Mouse (Mus musculus) retina, embryonic 14.5 days (tissue): ENCODE measurements at regions not wholly inside any gene's neighbourhood (a gene's known extent, or its start where the extent isn't known, plus 50 kb on each side); places are given as distances from the start of the nearest gene placed in this dataset.
A peak's percentile ranks its signal among the peaks of the same experiment; 100 is the strongest.

Experiments
- DNase-seq: peaks from one replicate; pipeline ENCODE4 v3.0.0-alpha.2; 2015; ENCODE audit warnings: low spot score

GRCm38 (mm10) chr15:25129572-25129971 is 284.0 kb downstream of the Basp1 start:
- DNase-seq = no peak

- peak; percentile 47 for DNase-seq
Measured at GRCm38 (mm10) chr15:25120441-25120840, 293.1 kb downstream of the Basp1 start.

- DNase-seq = peak; percentile 75
Measured at GRCm38 (mm10) chr15:25117980-25118379, 295.6 kb downstream of the Basp1 start.

GRCm38 (mm10) chr15:25102727-25103126 is 310.8 kb downstream of the Basp1 start:
- DNase-seq = no peak

GRCm38 (mm10) chr15:25093758-25094157 is 319.8 kb downstream of the Basp1 start:
- DNase-seq = peak; percentile 10

GRCm38 (mm10) chr15:25069701-25070100 is 343.9 kb downstream of the Basp1 start:
- no peak for DNase-seq

- no peak for DNase-seq
Measured at GRCm38 (mm10) chr15:25059347-25059746, 354.2 kb downstream of the Basp1 start.

GRCm38 (mm10) chr15:25047875-25048274 is 365.7 kb downstream of the Basp1 start:
- peak; percentile 78 for DNase-seq

- peak; percentile 49 for DNase-seq
Measured at GRCm38 (mm10) chr15:25046514-25047138, 366.9 kb downstream of the Basp1 start.

- DNase-seq = no peak
Measured at GRCm38 (mm10) chr15:25036231-25036630, 377.3 kb downstream of the Basp1 start.

GRCm38 (mm10) chr15:25027865-25028264 is 385.7 kb downstream of the Basp1 start:
- DNase-seq = no peak

GRCm38 (mm10) chr15:25026786-25027461 is 386.6 kb downstream of the Basp1 start:
- DNase-seq = peak; percentile 74

- no peak for DNase-seq
Measured at GRCm38 (mm10) chr15:25026351-25026750, 387.2 kb downstream of the Basp1 start.

GRCm38 (mm10) chr15:25020916-25021315 is 392.6 kb downstream of the Basp1 start:
- no peak for DNase-seq

GRCm38 (mm10) chr15:25019352-25019941 is 394.1 kb downstream of the Basp1 start:
- DNase-seq = peak; percentile 69

- DNase-seq = no peak
Measured at GRCm38 (mm10) chr15:25018937-25019336, 394.6 kb downstream of the Basp1 start.

GRCm38 (mm10) chr15:25007720-25008119 is 405.8 kb downstream of the Basp1 start:
- no peak for DNase-seq

GRCm38 (mm10) chr15:25000171-25000570 is 413.4 kb downstream of the Basp1 start:
- DNase-seq = no peak

GRCm38 (mm10) chr15:24993325-24993673 is 420.3 kb downstream of the Basp1 start:
- no peak for DNase-seq

GRCm38 (mm10) chr15:24992665-24993324 is 420.8 kb downstream of the Basp1 start:
- DNase-seq = no peak

- no peak for DNase-seq
Measured at GRCm38 (mm10) chr15:24990082-24990786, 423.3 kb downstream of the Basp1 start.

- peak; percentile 9 for DNase-seq
Measured at GRCm38 (mm10) chr15:24980841-24981240, 432.7 kb downstream of the Basp1 start.
